Mouse (Mus musculus) olfactory bulb, adult 2 months (tissue): ENCODE measurements around the gene Plxnb2.

Source experiments
- CTCF ChIP-seq: fragments of 200-500 bp; IDR thresholded peaks from 2 replicates; pipeline ENCODE4 v1.5.1; 2012; ENCODE audit warnings: low read depth, mild to moderate bottlenecking, low read length, moderate library complexity; ENCODE audit not compliant: insufficient read depth
- POLR2A ChIP-seq: fragments of 200-500 bp; IDR thresholded peaks from 2 replicates; pipeline ENCODE4 v1.6.1; 2012; ENCODE audit warnings: mild to moderate bottlenecking, low read depth, low read length, moderate library complexity; ENCODE audit not compliant: insufficient read depth

- TF ChIP-seq CTCF (no peak), POLR2A (no peak)
Measured at GRCm38 (mm10) chr15:89184937-89185227, 4.3 kb upstream of the Plxnb2 start.
